Mouse (Mus musculus) embryo, embryonic 11 days (tissue): Measurements from ENCODE around the gene Olfr392.

Experiments
- DNase-seq: peaks from one replicate; pipeline ENCODE4 v3.0.0-alpha.2; 2015

The Olfr392 gene

GRCm38 (mm10) chr11:73816949-73817348 lies at the start of gene Olfr392:
Olfr392 (minus strand) TSS chr11:73817049.
- no peak for DNase-seq

- no peak for DNase-seq
Observed at GRCm38 (mm10) chr11:73851354-73851753, 34.5 kb upstream of the Olfr392 start, which contains the start of gene Olfr393. Olfr393 (minus strand) TSS chr11:73851454.

GRCm38 (mm10) chr11:73802952-73803351 lies 13.9 kb downstream of the Olfr392 start, which contains the start of gene Olfr391-ps:
Olfr391-ps (minus strand) TSS chr11:73803052.
- DNase-seq: no peak

- DNase-seq: no peak
Observed at GRCm38 (mm10) chr11:73782664-73783063, 34.2 kb downstream of the Olfr392 start, which contains the start of gene Olfr390. Olfr390 (plus strand) TSS chr11:73782964.

GRCm38 (mm10) chr11:73780613-73781012 lies 36.2 kb downstream of the Olfr392 start, which contains the start of gene Olfr389:
Olfr389 (minus strand) TSS chr11:73780713.
- no peak for DNase-seq
